Mouse (Mus musculus) heart, embryonic 11.5 days (tissue): Measurements from ENCODE around the gene Rps17. TPM values are rescaled to one million over a fixed set of nuclear protein-coding genes. Genes with fewer than 3 reads are reported as not detected.

Experiments
- ATAC-seq: fragments of 200-750 bp; cut with Nextera tagmentation; replicated peaks from 2 replicates; pipeline ENCODE4 v1.8.0; 2017; ENCODE audit warnings: moderate library complexity; ENCODE audit not compliant: insufficient number of reproducible peaks, low FRiP score, low TSS enrichment
- H3K27ac ChIP-seq: fragments of 300-500 bp; sonication (generic); 2 replicates; pipeline ENCODE4 v1.5.1; 2014; ENCODE audit warnings: mild to moderate bottlenecking, low read depth, low read length
- H3K27me3 ChIP-seq: fragments of 300-500 bp; sonication (generic); 2 replicates; pipeline ENCODE4 v1.6.1; 2014; ENCODE audit warnings: mild to moderate bottlenecking, low read length, mixed read lengths; ENCODE audit not compliant: control insufficient read depth, insufficient read depth
- H3K36me3 ChIP-seq: fragments of 300-500 bp; sonication (generic); 2 replicates; pipeline ENCODE4 v1.6.1; 2014; ENCODE audit warnings: mild to moderate bottlenecking, low read length, moderate library complexity, mixed read lengths; ENCODE audit not compliant: control insufficient read depth, insufficient read depth
- H3K4me1 ChIP-seq: fragments of 300-500 bp; sonication (generic); 2 replicates; pipeline ENCODE4 v1.6.1; 2014; ENCODE audit warnings: low read length; ENCODE audit not compliant: control insufficient read depth, insufficient read depth
- H3K4me2 ChIP-seq: fragments of 300-500 bp; sonication (generic); 2 replicates; pipeline ENCODE4 v1.6.1; 2014; ENCODE audit warnings: mild to moderate bottlenecking, moderate library complexity
- H3K4me3 ChIP-seq: fragments of 300-500 bp; sonication (generic); 2 replicates; pipeline ENCODE4 v1.5.1; 2014; ENCODE audit warnings: low read depth, low read length
- H3K9ac ChIP-seq: fragments of 300-500 bp; sonication (generic); 2 replicates; pipeline ENCODE4 v1.6.1; 2014; ENCODE audit warnings: mild to moderate bottlenecking, low read depth, low read length, moderate library complexity
- H3K9me3 ChIP-seq: fragments of 300-500 bp; sonication (generic); replicated peaks from 2 replicates; pipeline ENCODE4 v1.6.1; 2016; ENCODE audit warnings: low read length; ENCODE audit not compliant: control insufficient read depth
- WGBS: fragments of 180-500 bp; shearing (Covaris S2); extraction: QIAGEN DNeasy Blood & Tissue Kit; methylation state at CpG from one replicate; pipeline ENCODE4 v1.1.7; 2014; ENCODE audit not compliant: insufficient replicate concordance; 5-methylcytosine and 5-hydroxymethylcytosine counted together
- polyA plus RNA-seq: library from polyadenylated mRNA; unstranded; fragments of >200 nt; fragmentation: Nextera tagmentation; extraction: Ambion mirVana; gene quantifications from 2 replicates; pipeline ENCODE4 v1.2.1, GENCODE M21; 2014

Gene Rps17
- polyA plus RNA-seq, 1 experiment from 2014 or later: 1,144 TPM

- Histone ChIP-seq H3K4me3 (no peak overlapping the region), H3K27me3 (no peaks in the 10 kb centered on the region), H3K27ac (no peak overlapping the region), H3K36me3 (peaks cover 7% of the 10 kb centered on the region; the same call in 1 of the 2 replicates), H3K4me1 (peaks cover 6% of the 10 kb centered on the region), H3K4me2 (no peak overlapping the region), H3K9ac (no peak overlapping the region), H3K9me3 (no peaks in the 10 kb centered on the region)
- ATAC-seq: 0 out of 2 replicates have a peak, but pooled peaks have one; percentile 31
- 60% methylated on average over 6 of the region's 6 CpGs for WGBS
Measured at GRCm38 (mm10) chr7:81326859-81327258, 18.2 kb downstream of the Rps17 start.

- no peak overlapping the region for H3K4me3 ChIP-seq
- H3K36me3 ChIP-seq: peaks cover 7% of the 10 kb centered on the region; the same call in 1 of the 2 replicates
- peaks cover 2% of the 10 kb centered on the region; the same call in 1 of the 2 replicates for H3K4me1 ChIP-seq
- no peak overlapping the region for H3K9ac ChIP-seq
- WGBS: 74% methylated on average over 12 of the region's 12 CpGs
- H3K4me2 ChIP-seq: no peak overlapping the region
- no peaks in the 10 kb centered on the region for H3K27me3 ChIP-seq
- H3K9me3 ChIP-seq: no peaks in the 10 kb centered on the region
- ATAC-seq: no peak
- no peak overlapping the region for H3K27ac ChIP-seq
Measured at GRCm38 (mm10) chr7:81326043-81326442, 19.0 kb downstream of the Rps17 start.

GRCm38 (mm10) chr7:81321776-81322175, 23.3 kb downstream of the Rps17 start:
- H3K4me2 ChIP-seq: no peak overlapping the region
- ATAC-seq: no peak
- no peak overlapping the region for H3K27ac ChIP-seq
- WGBS: 83% methylated on average over 5 of the region's 5 CpGs
- no peaks in the 10 kb centered on the region; the same call in 1 of the 2 replicates for H3K36me3 ChIP-seq
- H3K4me1 ChIP-seq: no peaks in the 10 kb centered on the region; the same call in 1 of the 2 replicates
- H3K9me3 ChIP-seq: no peaks in the 10 kb centered on the region
- H3K27me3 ChIP-seq: no peaks in the 10 kb centered on the region
- no peak overlapping the region for H3K4me3 ChIP-seq
- H3K9ac ChIP-seq: no peak overlapping the region

GRCm38 (mm10) chr7:81319749-81320148, 25.3 kb downstream of the Rps17 start:
- H3K4me1 ChIP-seq: no peaks in the 10 kb centered on the region
- no peaks in the 10 kb centered on the region for H3K27me3 ChIP-seq
- ATAC-seq: no peak
- no peak overlapping the region for H3K27ac ChIP-seq
- 72% methylated on average over 6 of the region's 6 CpGs for WGBS
- no peaks in the 10 kb centered on the region for H3K9me3 ChIP-seq
- H3K4me2 ChIP-seq: no peak overlapping the region
- H3K4me3 ChIP-seq: no peak overlapping the region
- H3K9ac ChIP-seq: no peak overlapping the region
- H3K36me3 ChIP-seq: no peaks in the 10 kb centered on the region

- Histone ChIP-seq H3K27me3 (no peaks in the 10 kb centered on the region), H3K9ac (no peak overlapping the region), H3K27ac (no peak overlapping the region), H3K9me3 (no peaks in the 10 kb centered on the region), H3K36me3 (no peaks in the 10 kb centered on the region), H3K4me2 (no peak overlapping the region), H3K4me1 (0 out of 2 replicates have a peak, but pooled peaks cover 3% of the 10 kb centered on the region), H3K4me3 (no peak overlapping the region)
- no peak for ATAC-seq
- WGBS: 65% methylated on average over 8 of the region's 8 CpGs
Measured at GRCm38 (mm10) chr7:81315583-81315982, 29.5 kb downstream of the Rps17 start.

GRCm38 (mm10) chr7:81311581-81311980, 33.5 kb downstream of the Rps17 start:
- no peak overlapping the region for H3K4me3 ChIP-seq
- H3K4me1 ChIP-seq: 0 out of 2 replicates have a peak, but pooled peaks cover 3% of the 10 kb centered on the region
- H3K36me3 ChIP-seq: no peaks in the 10 kb centered on the region
- no peaks in the 10 kb centered on the region for H3K9me3 ChIP-seq
- H3K27me3 ChIP-seq: no peaks in the 10 kb centered on the region
- H3K27ac ChIP-seq: no peak overlapping the region
- no peak for ATAC-seq
- no peak overlapping the region for H3K9ac ChIP-seq
- H3K4me2 ChIP-seq: no peak overlapping the region

- Histone ChIP-seq H3K4me2 (no peak overlapping the region), H3K27ac (no peak overlapping the region), H3K4me1 (0 out of 2 replicates have a peak, but pooled peaks cover 3% of the 10 kb centered on the region), H3K4me3 (no peak overlapping the region), H3K9ac (no peak overlapping the region), H3K9me3 (no peaks in the 10 kb centered on the region), H3K27me3 (no peaks in the 10 kb centered on the region), H3K36me3 (no peaks in the 10 kb centered on the region)
- ATAC-seq: no peak
- WGBS: 81% methylated on average over 1 of the region's 1 CpGs
Measured at GRCm38 (mm10) chr7:81311130-81311529, 33.9 kb downstream of the Rps17 start.

GRCm38 (mm10) chr7:81309247-81309646, 35.8 kb downstream of the Rps17 start:
- Histone ChIP-seq H3K27ac (no peak overlapping the region), H3K9ac (no peak overlapping the region), H3K36me3 (no peaks in the 10 kb centered on the region), H3K4me1 (0 out of 2 replicates have a peak, but pooled peaks cover 3% of the 10 kb centered on the region), H3K4me2 (no peak overlapping the region), H3K4me3 (no peak overlapping the region), H3K9me3 (no peaks in the 10 kb centered on the region), H3K27me3 (no peaks in the 10 kb centered on the region)
- WGBS: 64% methylated on average over 6 of the region's 6 CpGs
- no peak for ATAC-seq

GRCm38 (mm10) chr7:81307735-81308134, 37.3 kb downstream of the Rps17 start:
- no peak overlapping the region for H3K27ac ChIP-seq
- 78% methylated on average over 8 of the region's 8 CpGs for WGBS
- H3K4me1 ChIP-seq: 0 out of 2 replicates have a peak, but pooled peaks cover under 1% of the 10 kb centered on the region
- ATAC-seq: no peak
- H3K4me3 ChIP-seq: no peak overlapping the region
- H3K27me3 ChIP-seq: no peaks in the 10 kb centered on the region
- no peak overlapping the region for H3K9ac ChIP-seq
- H3K36me3 ChIP-seq: no peaks in the 10 kb centered on the region
- H3K9me3 ChIP-seq: no peaks in the 10 kb centered on the region
- H3K4me2 ChIP-seq: no peak overlapping the region
